Mouse (Mus musculus): ENCODE measurements around the gene Cracr2b. TPM values are rescaled to one million over a fixed set of nuclear protein-coding genes. Genes with fewer than 3 reads are reported as not detected.

Gene Cracr2b
- polyA plus RNA-seq, 1 experiment from 2014 or later = 3.9 TPM

GRCm38 (mm10) chr7:141466045-141466394, 5.1 kb downstream of the Cracr2b start:
- WGBS (ENCODE audit: insufficient replicate concordance) = 48% methylated on average over 7 of the region's 7 CpGs

GRCm38 (mm10) chr7:141466607-141467148, 5.8 kb downstream of the Cracr2b start:
- peaks cover 68% of the 10 kb centered on the region for H3K4me1 ChIP-seq (replicated peaks)
- H3K9ac ChIP-seq = peak overlapping the region; percentile 83
- peak overlapping the region; percentile 81 for H3K27ac ChIP-seq (replicated peaks)
- H3K4me3 ChIP-seq (replicated peaks) = peak overlapping the region; percentile 76
- peaks cover 26% of the 10 kb centered on the region for H3K36me3 ChIP-seq (replicated peaks)
- no peak for ATAC-seq (ENCODE audit: insufficient read depth)
- no peaks in the 10 kb centered on the region for H3K9me3 ChIP-seq (replicated peaks)
- H3K27me3 ChIP-seq = peaks cover 54% of the 10 kb centered on the region
- WGBS (ENCODE audit: insufficient replicate concordance) = 54% methylated on average over 10 of the region's 10 CpGs
- peak overlapping the region; percentile 96 for H3K4me2 ChIP-seq

More at GRCm38 (mm10) chr7:141466045-141466394, 5.1 kb downstream of the Cracr2b start:
- ATAC-seq (ENCODE audit: insufficient read depth) = no peak
- Histone ChIP-seq H3K27ac (replicated peaks) (no peak overlapping the region), H3K4me1 (replicated peaks) (peaks cover 73% of the 10 kb centered on the region), H3K4me3 (replicated peaks) (no peak overlapping the region), H3K9ac (no peak overlapping the region), H3K27me3 (peaks cover 60% of the 10 kb centered on the region), H3K36me3 (replicated peaks) (peaks cover 19% of the 10 kb centered on the region), H3K4me2 (no peak overlapping the region), H3K9me3 (replicated peaks) (no peaks in the 10 kb centered on the region)

GRCm38 (mm10) chr7:141467230-141468030, 6.5 kb downstream of the Cracr2b start, which contains the start of gene Cd151:
Gene Cd151 (plus strand): TSS chr7:141467392.
- Histone ChIP-seq H3K27me3 (peaks cover 46% of the 10 kb centered on the region), H3K9me3 (replicated peaks) (no peaks in the 10 kb centered on the region), H3K4me3 (replicated peaks) (peak within 1 kb of the TSS; percentile 76), H3K27ac (replicated peaks) (peak within 1 kb of the TSS; percentile 81), H3K4me2 (peak within 1 kb of the TSS; percentile 96), H3K36me3 (replicated peaks) (peaks cover 32% of the 10 kb centered on the region), H3K4me1 (replicated peaks) (peaks cover 65% of the 10 kb centered on the region), H3K9ac (peak within 1 kb of the TSS; percentile 83)
- under 1% methylated on average over 52 of the region's 52 CpGs for WGBS (ENCODE audit: insufficient replicate concordance)
- peak; percentile 85 for ATAC-seq (ENCODE audit: insufficient read depth)

GRCm38 (mm10) chr7:141468164-141468521, 7.2 kb downstream of the Cracr2b start:
- peak overlapping the region; percentile 76 for H3K4me3 ChIP-seq (replicated peaks)
- ATAC-seq (ENCODE audit: insufficient read depth) = no peak
- H3K36me3 ChIP-seq (replicated peaks) = peaks cover 38% of the 10 kb centered on the region
- peak overlapping the region; percentile 96 for H3K4me2 ChIP-seq
- WGBS (ENCODE audit: insufficient replicate concordance) = 25% methylated on average over 5 of the region's 5 CpGs
- peak overlapping the region; percentile 83 for H3K9ac ChIP-seq
- H3K27me3 ChIP-seq = peaks cover 39% of the 10 kb centered on the region
- no peaks in the 10 kb centered on the region for H3K9me3 ChIP-seq (replicated peaks)
- H3K27ac ChIP-seq (replicated peaks) = peak overlapping the region; percentile 81
- H3K4me1 ChIP-seq (replicated peaks) = peaks cover 68% of the 10 kb centered on the region

- peak overlapping the region; percentile 76 for H3K4me3 ChIP-seq (replicated peaks)
- H3K27ac ChIP-seq (replicated peaks) = peak overlapping the region; percentile 81
- H3K9ac ChIP-seq = peak overlapping the region; percentile 83
- no peaks in the 10 kb centered on the region for H3K9me3 ChIP-seq (replicated peaks)
- 6% methylated on average over 8 of the region's 8 CpGs for WGBS (ENCODE audit: insufficient replicate concordance)
- peaks cover 34% of the 10 kb centered on the region for H3K27me3 ChIP-seq
- H3K36me3 ChIP-seq (replicated peaks) = peaks cover 41% of the 10 kb centered on the region
- ATAC-seq (ENCODE audit: insufficient read depth) = peak; percentile 55
- H3K4me2 ChIP-seq = peak overlapping the region; percentile 96
- peaks cover 73% of the 10 kb centered on the region for H3K4me1 ChIP-seq (replicated peaks)
These were observed 7.8 kb downstream of the Cracr2b start for GRCm38 (mm10) chr7:141468522-141469211.

- peak overlapping the region; percentile 81 for H3K27ac ChIP-seq (replicated peaks)
- H3K9ac ChIP-seq = peak overlapping the region; percentile 83; the same call in 1 of the 2 replicates
- no peak for ATAC-seq (ENCODE audit: insufficient read depth)
- peaks cover 27% of the 10 kb centered on the region for H3K27me3 ChIP-seq
- peaks cover 78% of the 10 kb centered on the region for H3K4me1 ChIP-seq (replicated peaks)
- peak overlapping the region; percentile 96 for H3K4me2 ChIP-seq
- H3K36me3 ChIP-seq (replicated peaks) = peaks cover 41% of the 10 kb centered on the region
- H3K4me3 ChIP-seq (replicated peaks) = peak overlapping the region; percentile 76; the same call in 1 of the 2 replicates
- 79% methylated on average over 6 of the region's 6 CpGs for WGBS (ENCODE audit: insufficient replicate concordance)
- no peaks in the 10 kb centered on the region for H3K9me3 ChIP-seq (replicated peaks)
These were observed 8.5 kb downstream of the Cracr2b start for GRCm38 (mm10) chr7:141469352-141469751.

- Histone ChIP-seq H3K9ac (no peak overlapping the region), H3K27me3 (peaks cover 20% of the 10 kb centered on the region), H3K4me1 (replicated peaks) (peaks cover 75% of the 10 kb centered on the region), H3K9me3 (replicated peaks) (no peaks in the 10 kb centered on the region), H3K4me2 (no peak overlapping the region), H3K27ac (replicated peaks) (peak overlapping the region; percentile 81; the same call in 1 of the 2 replicates), H3K36me3 (replicated peaks) (peaks cover 41% of the 10 kb centered on the region), H3K4me3 (replicated peaks) (no peak overlapping the region)
- WGBS (ENCODE audit: insufficient replicate concordance) = 84% methylated on average over 18 of the region's 18 CpGs
- ATAC-seq (ENCODE audit: insufficient read depth) = no peak
These were observed 9.2 kb downstream of the Cracr2b start for GRCm38 (mm10) chr7:141469901-141470636.

GRCm38 (mm10) chr7:141470637-141470944, 9.7 kb downstream of the Cracr2b start:
- no peak for ATAC-seq (ENCODE audit: insufficient read depth)
- H3K9me3 ChIP-seq (replicated peaks) = no peaks in the 10 kb centered on the region
- 82% methylated on average over 10 of the region's 10 CpGs for WGBS (ENCODE audit: insufficient replicate concordance)
- peaks cover 15% of the 10 kb centered on the region for H3K27me3 ChIP-seq
- H3K4me3 ChIP-seq (replicated peaks) = no peak overlapping the region
- H3K36me3 ChIP-seq (replicated peaks) = peaks cover 41% of the 10 kb centered on the region
- no peak overlapping the region for H3K4me2 ChIP-seq
- peaks cover 73% of the 10 kb centered on the region for H3K4me1 ChIP-seq (replicated peaks)
- H3K27ac ChIP-seq (replicated peaks) = no peak overlapping the region
- no peak overlapping the region for H3K9ac ChIP-seq

GRCm38 (mm10) chr7:141471236-141471635, 10.3 kb downstream of the Cracr2b start:
- H3K9me3 ChIP-seq (replicated peaks) = no peaks in the 10 kb centered on the region
- peaks cover 41% of the 10 kb centered on the region for H3K36me3 ChIP-seq (replicated peaks)
- H3K27me3 ChIP-seq = peaks cover 8% of the 10 kb centered on the region
- H3K9ac ChIP-seq = no peak overlapping the region
- H3K4me1 ChIP-seq (replicated peaks) = peaks cover 74% of the 10 kb centered on the region
- no peak overlapping the region for H3K4me3 ChIP-seq (replicated peaks)
- H3K4me2 ChIP-seq = no peak overlapping the region
- ATAC-seq (ENCODE audit: insufficient read depth) = no peak
- 76% methylated on average over 1 of the region's 1 CpGs for WGBS (ENCODE audit: insufficient replicate concordance)
- no peak overlapping the region for H3K27ac ChIP-seq (replicated peaks)

GRCm38 (mm10) chr7:141472226-141472625, 11.3 kb downstream of the Cracr2b start:
- Histone ChIP-seq H3K4me3 (replicated peaks) (no peak overlapping the region), H3K9me3 (replicated peaks) (no peaks in the 10 kb centered on the region), H3K27me3 (no peaks in the 10 kb centered on the region), H3K9ac (no peak overlapping the region), H3K4me2 (no peak overlapping the region), H3K4me1 (replicated peaks) (peaks cover 75% of the 10 kb centered on the region), H3K27ac (replicated peaks) (no peak overlapping the region), H3K36me3 (replicated peaks) (peaks cover 41% of the 10 kb centered on the region)
- 63% methylated on average over 6 of the region's 6 CpGs for WGBS (ENCODE audit: insufficient replicate concordance)
- no peak for ATAC-seq (ENCODE audit: insufficient read depth)
